Mouse (Mus musculus) intestine, postnatal 0 days (tissue): Measurements from ENCODE around the gene Phb2. TPM values are rescaled to one million over a fixed set of nuclear protein-coding genes. Genes with fewer than 3 reads are reported as not detected.

Source experiments
- ATAC-seq: fragments of 200-750 bp; cut with Nextera tagmentation; 2 replicates; pipeline ENCODE4 v1.8.0; 2017; ENCODE audit warnings: mild to moderate bottlenecking, moderate TSS enrichment, moderate library complexity
- H3K27ac ChIP-seq: fragments of 300-500 bp; sonication (generic); 2 replicates; pipeline ENCODE4 v1.5.1; 2014; ENCODE audit warnings: mild to moderate bottlenecking, low read depth, low read length, moderate library complexity
- H3K27me3 ChIP-seq: fragments of 300-500 bp; sonication (generic); replicated peaks from 2 replicates; pipeline ENCODE4 v1.6.1; 2014; ENCODE audit warnings: low read length, mixed read lengths; ENCODE audit not compliant: control insufficient read depth, insufficient read depth
- H3K36me3 ChIP-seq: fragments of 300-500 bp; sonication (generic); 2 replicates; pipeline ENCODE4 v1.6.1; 2014; ENCODE audit warnings: mild to moderate bottlenecking, moderate library complexity; ENCODE audit not compliant: control insufficient read depth, insufficient read depth
- H3K4me1 ChIP-seq: fragments of 300-500 bp; sonication (generic); replicated peaks from 2 replicates; pipeline ENCODE4 v1.6.1; 2014; ENCODE audit warnings: antibody characterized with exemption, low read length, mixed read lengths; ENCODE audit not compliant: control insufficient read depth, insufficient read depth
- H3K4me2 ChIP-seq: fragments of 300-500 bp; sonication (generic); replicated peaks from 2 replicates; pipeline ENCODE4 v1.6.1; 2014; ENCODE audit warnings: low read depth, mild to moderate bottlenecking, moderate library complexity
- H3K4me3 ChIP-seq: fragments of 300-500 bp; sonication (generic); 2 replicates; pipeline ENCODE4 v1.5.1; 2014; ENCODE audit warnings: low read depth, low read length
- H3K9ac ChIP-seq: fragments of 300-500 bp; sonication (generic); 2 replicates; pipeline ENCODE4 v1.6.1; 2014; ENCODE audit warnings: mild to moderate bottlenecking, low read depth, low read length
- H3K9me3 ChIP-seq: fragments of 300-500 bp; sonication (generic); 2 replicates; pipeline ENCODE4 v1.6.1; 2016; ENCODE audit warnings: mixed run types; ENCODE audit not compliant: control insufficient read depth
- CTCF ChIP-seq: sonication (generic); IDR thresholded peaks from 2 replicates; pipeline ENCODE4 v1.5.1; 2016; ENCODE audit warnings: low read depth, mild to moderate bottlenecking, control low read depth, antibody characterized with exemption, moderate library complexity
- WGBS: fragments of 180-500 bp; shearing (Covaris S2); extraction: QIAGEN DNeasy Blood & Tissue Kit; methylation state at CpG from one replicate; pipeline ENCODE4 v1.1.7; 2014; 5-methylcytosine and 5-hydroxymethylcytosine counted together
- polyA plus RNA-seq: library from polyadenylated mRNA; unstranded; fragments of >200 nt; fragmentation: Nextera tagmentation; extraction: Ambion mirVana; gene quantifications from 2 replicates; pipeline ENCODE4 v1.2.1, GENCODE M21; 2015

Phb2 gene
- polyA plus RNA-seq, 1 experiment from 2014 or later = 255 TPM

GRCm38 (mm10) chr6:124723541-124723940, 11.4 kb downstream of the Phb2 start:
- no peak overlapping the region for H3K4me3 ChIP-seq
- no peak for TF ChIP-seq CTCF
- peaks cover 5% of the 10 kb centered on the region; the same call in 1 of the 2 replicates for H3K36me3 ChIP-seq
- 78% methylated on average over 8 of the region's 8 CpGs for WGBS
- ATAC-seq = no peak
- no peak overlapping the region for H3K27ac ChIP-seq
- no peak overlapping the region for H3K4me2 ChIP-seq
- no peaks in the 10 kb centered on the region for H3K4me1 ChIP-seq
- H3K27me3 ChIP-seq = no peaks in the 10 kb centered on the region
- no peaks in the 10 kb centered on the region for H3K9me3 ChIP-seq
- no peak overlapping the region for H3K9ac ChIP-seq

GRCm38 (mm10) chr6:124724472-124724871, 12.3 kb downstream of the Phb2 start:
- WGBS = 85% methylated on average over 10 of the region's 10 CpGs
- peaks cover 5% of the 10 kb centered on the region; the same call in 1 of the 2 replicates for H3K36me3 ChIP-seq
- H3K9me3 ChIP-seq = no peaks in the 10 kb centered on the region
- H3K4me3 ChIP-seq = no peak overlapping the region
- no peak for TF ChIP-seq CTCF
- no peak for ATAC-seq
- H3K4me1 ChIP-seq = no peaks in the 10 kb centered on the region
- H3K4me2 ChIP-seq = no peak overlapping the region
- H3K27ac ChIP-seq = no peak overlapping the region
- H3K27me3 ChIP-seq = no peaks in the 10 kb centered on the region
- no peak overlapping the region for H3K9ac ChIP-seq

- no peak for ATAC-seq
- 81% methylated on average over 10 of the region's 10 CpGs for WGBS
- no peaks in the 10 kb centered on the region for H3K4me1 ChIP-seq
Measured at GRCm38 (mm10) chr6:124728621-124729020, 16.5 kb downstream of the Phb2 start.

GRCm38 (mm10) chr6:124729850-124730705, 17.9 kb downstream of the Phb2 start:
- no peak overlapping the region for H3K9ac ChIP-seq
- no peaks in the 10 kb centered on the region for H3K9me3 ChIP-seq
- H3K4me3 ChIP-seq = no peak overlapping the region
- H3K4me2 ChIP-seq = no peak overlapping the region
- no peak for TF ChIP-seq CTCF
- H3K4me1 ChIP-seq = no peaks in the 10 kb centered on the region
- no peak for ATAC-seq
- H3K27ac ChIP-seq = no peak overlapping the region
- 0 out of 2 replicates have a peak, but pooled peaks cover 5% of the 10 kb centered on the region for H3K36me3 ChIP-seq
- H3K27me3 ChIP-seq = no peaks in the 10 kb centered on the region
- WGBS = 85% methylated on average over 8 of the region's 8 CpGs

More at GRCm38 (mm10) chr6:124728621-124729020, 16.5 kb downstream of the Phb2 start:
- no peak overlapping the region for H3K4me3 ChIP-seq
- peaks cover 5% of the 10 kb centered on the region; the same call in 1 of the 2 replicates for H3K36me3 ChIP-seq
- H3K4me2 ChIP-seq = no peak overlapping the region
- no peaks in the 10 kb centered on the region for H3K9me3 ChIP-seq
- H3K27me3 ChIP-seq = no peaks in the 10 kb centered on the region
- no peak overlapping the region for H3K9ac ChIP-seq
- H3K27ac ChIP-seq = no peak overlapping the region
- no peak for TF ChIP-seq CTCF

- 87% methylated on average over 7 of the region's 7 CpGs for WGBS
Measured at GRCm38 (mm10) chr6:124731038-124731437, 18.9 kb downstream of the Phb2 start.

GRCm38 (mm10) chr6:124732476-124733370, 20.6 kb downstream of the Phb2 start:
- Histone ChIP-seq H3K4me2 (no peak overlapping the region), H3K27me3 (no peaks in the 10 kb centered on the region)

More at GRCm38 (mm10) chr6:124731038-124731437, 18.9 kb downstream of the Phb2 start:
- Histone ChIP-seq H3K9me3 (no peaks in the 10 kb centered on the region), H3K27ac (no peak overlapping the region), H3K27me3 (no peaks in the 10 kb centered on the region), H3K4me3 (no peak overlapping the region), H3K4me1 (no peaks in the 10 kb centered on the region), H3K9ac (no peak overlapping the region), H3K4me2 (no peak overlapping the region), H3K36me3 (0 out of 2 replicates have a peak, but pooled peaks cover 3% of the 10 kb centered on the region)
- no peak for TF ChIP-seq CTCF
- ATAC-seq = no peak

More at GRCm38 (mm10) chr6:124732476-124733370, 20.6 kb downstream of the Phb2 start:
- ATAC-seq = no peak
- Histone ChIP-seq H3K4me3 (no peak overlapping the region), H3K4me1 (no peaks in the 10 kb centered on the region), H3K9me3 (no peaks in the 10 kb centered on the region), H3K36me3 (no peaks in the 10 kb centered on the region), H3K9ac (no peak overlapping the region), H3K27ac (no peak overlapping the region)
- TF ChIP-seq CTCF = no peak
- WGBS = 53% methylated on average over 19 of the region's 19 CpGs
